Mouse (Mus musculus) embryonic fibroblast, embryonic 13.5 days (primary cell): ENCODE results near the gene 2700049A03Rik.

Experiments used
- CTCF ChIP-seq: IDR thresholded peaks from 2 replicates; pipeline ENCODE4 v1.5.1; 2011; ENCODE audit warnings: mild to moderate bottlenecking, control low read depth, low read length, moderate library complexity, borderline replicate concordance; ENCODE audit not compliant: insufficient read depth
- POLR2A ChIP-seq: IDR thresholded peaks from 2 replicates; pipeline ENCODE4 v1.6.1; 2011; ENCODE audit warnings: low read depth, mild to moderate bottlenecking, control low read depth, low read length, moderate library complexity

DNA sequence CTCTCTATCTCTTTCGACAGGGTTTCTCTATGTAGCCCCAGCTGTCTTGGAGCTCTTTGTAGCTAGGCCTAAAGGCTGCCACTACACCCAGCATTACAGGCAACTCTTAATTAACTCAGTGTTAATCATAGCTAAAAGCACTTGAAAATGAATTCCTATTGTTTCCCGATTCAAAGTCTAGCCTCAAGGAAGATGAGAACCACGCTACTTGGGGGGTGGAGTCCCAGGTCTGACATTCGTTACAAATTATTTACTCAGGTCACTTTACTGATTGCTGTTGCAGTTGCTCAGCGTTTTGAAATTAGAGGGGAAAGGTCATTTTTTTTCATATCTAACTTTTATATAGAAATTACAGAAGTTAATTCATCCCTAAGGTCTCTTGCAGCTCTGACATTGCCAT is 1.1 kb upstream of the 2700049A03Rik start:
- TF ChIP-seq CTCF (no peak), POLR2A (no peak)
